Mouse (Mus musculus): ENCODE results near the gene Hmga1b. TPM values are rescaled to one million over a fixed set of nuclear protein-coding genes. Genes with fewer than 3 reads are reported as not detected.

Hmga1b gene
- polyA plus RNA-seq, 1 experiment = 0.55 TPM

GRCm38 (mm10) chr11:120796614-120796946 is 34.0 kb downstream of the Hmga1b start:
- no peaks in the 10 kb centered on the region for H3K36me3 ChIP-seq (ENCODE audit: control insufficient read depth, insufficient read depth, low read length)
- DNase-seq = no peak
- 26% methylated on average over 8 of the region's 8 CpGs for WGBS
- no peaks in the 10 kb centered on the region for H3K27me3 ChIP-seq (replicated peaks; ENCODE audit: control insufficient read depth, insufficient read depth, low read length)
- peak overlapping the region; percentile 7; the same call in 1 of the 2 replicates for H3K27ac ChIP-seq (ENCODE audit: insufficient read depth, low read depth, low read length)
- TF ChIP-seq CTCF (conservative IDR thresholded peaks at IDR 0.05; ENCODE audit: insufficient read depth, insufficient read length, low read depth, low read length) (no peak), POLR2A (IDR thresholded peaks at IDR 0.05; ENCODE audit: low read depth, low read length) (no peak)
- peaks cover 17% of the 10 kb centered on the region for H3K4me1 ChIP-seq (ENCODE audit: control insufficient read depth, insufficient read depth, low read length)
- H3K4me3 ChIP-seq (ENCODE audit: insufficient read depth, low read depth, low read length) = 0 out of 2 replicates have a peak overlapping the region, but pooled peaks have one; percentile 26

- TF ChIP-seq CTCF (conservative IDR thresholded peaks at IDR 0.05; ENCODE audit: insufficient read depth, insufficient read length, low read depth, low read length) (no peak), POLR2A (IDR thresholded peaks at IDR 0.05; ENCODE audit: low read depth, low read length) (no peak)
- Histone ChIP-seq H3K27ac (ENCODE audit: insufficient read depth, low read depth, low read length) (no peak overlapping the region), H3K27me3 (replicated peaks; ENCODE audit: control insufficient read depth, insufficient read depth, low read length) (no peaks in the 10 kb centered on the region), H3K36me3 (ENCODE audit: control insufficient read depth, insufficient read depth, low read length) (no peaks in the 10 kb centered on the region), H3K4me1 (ENCODE audit: control insufficient read depth, insufficient read depth, low read length) (peaks cover 14% of the 10 kb centered on the region), H3K4me3 (ENCODE audit: insufficient read depth, low read depth, low read length) (no peak overlapping the region)
- no peak for DNase-seq
- 86% methylated on average over 3 of the region's 3 CpGs for WGBS
Measured at GRCm38 (mm10) chr11:120798244-120798643, 35.6 kb downstream of the Hmga1b start.

GRCm38 (mm10) chr11:120799316-120799890 is 36.8 kb downstream of the Hmga1b start:
- TF ChIP-seq POLR2A (IDR thresholded peaks at IDR 0.05; ENCODE audit: low read depth, low read length) (no peak), CTCF (conservative IDR thresholded peaks at IDR 0.05; ENCODE audit: insufficient read depth, insufficient read length, low read depth, low read length) (no peak)
- 64% methylated on average over 6 of the region's 6 CpGs for WGBS
- peaks cover 14% of the 10 kb centered on the region for H3K4me1 ChIP-seq (ENCODE audit: control insufficient read depth, insufficient read depth, low read length)
- no peak overlapping the region for H3K4me3 ChIP-seq (ENCODE audit: insufficient read depth, low read depth, low read length)
- H3K36me3 ChIP-seq (ENCODE audit: control insufficient read depth, insufficient read depth, low read length) = no peaks in the 10 kb centered on the region
- no peaks in the 10 kb centered on the region for H3K27me3 ChIP-seq (replicated peaks; ENCODE audit: control insufficient read depth, insufficient read depth, low read length)
- DNase-seq = no peak
- H3K27ac ChIP-seq (ENCODE audit: insufficient read depth, low read depth, low read length) = no peak overlapping the region

GRCm38 (mm10) chr11:120800061-120800904 is 37.7 kb downstream of the Hmga1b start:
- Histone ChIP-seq H3K36me3 (ENCODE audit: control insufficient read depth, insufficient read depth, low read length) (no peaks in the 10 kb centered on the region), H3K4me3 (ENCODE audit: insufficient read depth, low read depth, low read length) (no peak overlapping the region), H3K4me1 (ENCODE audit: control insufficient read depth, insufficient read depth, low read length) (peaks cover 8% of the 10 kb centered on the region), H3K27ac (ENCODE audit: insufficient read depth, low read depth, low read length) (peak overlapping the region; percentile 73), H3K27me3 (replicated peaks; ENCODE audit: control insufficient read depth, insufficient read depth, low read length) (no peaks in the 10 kb centered on the region)
- TF ChIP-seq POLR2A (IDR thresholded peaks at IDR 0.05; ENCODE audit: low read depth, low read length) (no peak), CTCF (conservative IDR thresholded peaks at IDR 0.05; ENCODE audit: insufficient read depth, insufficient read length, low read depth, low read length) (peak; percentile 91)
- 6% methylated on average over 10 of the region's 10 CpGs for WGBS
- peak; percentile 94 for DNase-seq

GRCm38 (mm10) chr11:120804274-120804673 is 41.7 kb downstream of the Hmga1b start:
- no peak overlapping the region for H3K27ac ChIP-seq (ENCODE audit: insufficient read depth, low read depth, low read length)
- no peak overlapping the region for H3K4me3 ChIP-seq (ENCODE audit: insufficient read depth, low read depth, low read length)
- 82% methylated on average over 7 of the region's 7 CpGs for WGBS
- H3K4me1 ChIP-seq (ENCODE audit: control insufficient read depth, insufficient read depth, low read length) = peaks cover 6% of the 10 kb centered on the region; the same call in 1 of the 2 replicates
- no peaks in the 10 kb centered on the region for H3K27me3 ChIP-seq (replicated peaks; ENCODE audit: control insufficient read depth, insufficient read depth, low read length)
- no peaks in the 10 kb centered on the region for H3K36me3 ChIP-seq (ENCODE audit: control insufficient read depth, insufficient read depth, low read length)
- no peak for DNase-seq
- TF ChIP-seq POLR2A (IDR thresholded peaks at IDR 0.05; ENCODE audit: low read depth, low read length) = no peak
- no peak for TF ChIP-seq CTCF (conservative IDR thresholded peaks at IDR 0.05; ENCODE audit: insufficient read depth, insufficient read length, low read depth, low read length)

- no peaks in the 10 kb centered on the region for H3K36me3 ChIP-seq (ENCODE audit: control insufficient read depth, insufficient read depth, low read length)
- no peak overlapping the region for H3K4me3 ChIP-seq (ENCODE audit: insufficient read depth, low read depth, low read length)
- WGBS = 72% methylated on average over 4 of the region's 4 CpGs
- no peak for DNase-seq
- TF ChIP-seq CTCF (conservative IDR thresholded peaks at IDR 0.05; ENCODE audit: insufficient read depth, insufficient read length, low read depth, low read length) = no peak
- TF ChIP-seq POLR2A (IDR thresholded peaks at IDR 0.05; ENCODE audit: low read depth, low read length) = no peak
- no peak overlapping the region for H3K27ac ChIP-seq (ENCODE audit: insufficient read depth, low read depth, low read length)
- H3K27me3 ChIP-seq (replicated peaks; ENCODE audit: control insufficient read depth, insufficient read depth, low read length) = no peaks in the 10 kb centered on the region
- H3K4me1 ChIP-seq (ENCODE audit: control insufficient read depth, insufficient read depth, low read length) = peaks cover 6% of the 10 kb centered on the region; the same call in 1 of the 2 replicates
Measured at GRCm38 (mm10) chr11:120804769-120805168, 42.2 kb downstream of the Hmga1b start.
